Mouse (Mus musculus) C2C12 (cell line): ENCODE results near the gene Catsper4. TPM values are rescaled to one million over a fixed set of nuclear protein-coding genes. Genes with fewer than 3 reads are reported as not detected.

Source experiments
- H3K27me3 ChIP-seq: one replicate; pipeline ENCODE4 v1.6.1; 2011; ENCODE audit not compliant: control insufficient read depth, insufficient read depth, insufficient read length
- H3K36me3 ChIP-seq: one replicate; pipeline ENCODE4 v1.6.1; 2011; ENCODE audit not compliant: control insufficient read depth, insufficient read depth
- H3K4me3 ChIP-seq: one replicate; pipeline ENCODE4 v1.5.1; 2011; ENCODE audit warnings: mild to moderate bottlenecking, control low read depth; ENCODE audit not compliant: poor library complexity, insufficient read depth, severe bottlenecking
- H3K79me2 ChIP-seq: one replicate; pipeline ENCODE4 v1.6.1; 2011; ENCODE audit not compliant: control insufficient read depth, insufficient read depth
- H3K79me3 ChIP-seq: one replicate; pipeline ENCODE4 v1.6.1; 2011; ENCODE audit warnings: low read depth, control low read depth
- H3ac ChIP-seq: one replicate; pipeline ENCODE3; 2011; ENCODE audit warnings: low read depth; ENCODE audit not compliant: control insufficient read depth, insufficient read length
- CEBPB ChIP-seq: IDR thresholded peaks from one replicate; pipeline ENCODE4 v1.6.1; 2011; ENCODE audit warnings: low read depth, mild to moderate bottlenecking, control low read depth, moderate library complexity
- CTCF ChIP-seq: IDR thresholded peaks from one replicate; pipeline ENCODE4 v1.5.1; 2011; ENCODE audit not compliant: control insufficient read depth, insufficient read depth, insufficient read length
- FOSL1 ChIP-seq: IDR thresholded peaks from one replicate; pipeline ENCODE4 v1.8.0; 2011; ENCODE audit warnings: mild to moderate bottlenecking, low read length; ENCODE audit not compliant: poor library complexity, insufficient read depth, severe bottlenecking
- MAX ChIP-seq: IDR thresholded peaks from one replicate; pipeline ENCODE4 v1.6.1; 2011; ENCODE audit warnings: mild to moderate bottlenecking, control low read depth
- MYOD1 ChIP-seq: IDR thresholded peaks from one replicate; pipeline ENCODE4 v1.6.1; 2011; ENCODE audit warnings: low read depth; ENCODE audit not compliant: control insufficient read depth, insufficient read length
- MYOG ChIP-seq: IDR thresholded peaks from one replicate; pipeline ENCODE4 v1.6.1; 2011; ENCODE audit not compliant: control insufficient read depth, insufficient read length; ENCODE audit errors: extremely low read depth
- USF1 ChIP-seq: IDR thresholded peaks from one replicate; pipeline ENCODE4 v1.6.1; 2011; ENCODE audit warnings: low read depth, mild to moderate bottlenecking, control low read depth, moderate library complexity
- polyA plus RNA-seq: library from polyadenylated mRNA; unstranded; fragments of >200 nt; fragmentation: generic; extraction: Trizol; gene quantifications from one replicate; pipeline ENCODE4 v1.2.1, GENCODE M21; 2012; ENCODE audit warnings: missing spikeins

Gene Catsper4
- polyA plus RNA-seq, 1 experiment: not detected

GRCm38 (mm10) chr4:134265860-134266585 lies 38.8 kb upstream of the Catsper4 start:
- Histone ChIP-seq H3ac (no peak overlapping the region), H3K27me3 (peaks cover 2% of the 10 kb centered on the region), H3K79me3 (no peaks in the 10 kb centered on the region), H3K79me2 (no peaks in the 10 kb centered on the region), H3K4me3 (no peak overlapping the region), H3K36me3 (no peaks in the 10 kb centered on the region)
- TF ChIP-seq MYOD1 (no peak), CEBPB (no peak), USF1 (no peak), MYOG (no peak), CTCF (no peak), FOSL1 (no peak), MAX (no peak)

- H3ac ChIP-seq: no peak overlapping the region
- H3K36me3 ChIP-seq: no peaks in the 10 kb centered on the region
- H3K79me2 ChIP-seq: no peaks in the 10 kb centered on the region
- TF ChIP-seq MYOG: no peak
- TF ChIP-seq CTCF: peak; percentile 57
- TF ChIP-seq MAX: no peak
- H3K79me3 ChIP-seq: no peaks in the 10 kb centered on the region
- no peak overlapping the region for H3K4me3 ChIP-seq
- H3K27me3 ChIP-seq: peaks cover 3% of the 10 kb centered on the region
Measured at GRCm38 (mm10) chr4:134263191-134263590, 36.0 kb upstream of the Catsper4 start.

DNA sequence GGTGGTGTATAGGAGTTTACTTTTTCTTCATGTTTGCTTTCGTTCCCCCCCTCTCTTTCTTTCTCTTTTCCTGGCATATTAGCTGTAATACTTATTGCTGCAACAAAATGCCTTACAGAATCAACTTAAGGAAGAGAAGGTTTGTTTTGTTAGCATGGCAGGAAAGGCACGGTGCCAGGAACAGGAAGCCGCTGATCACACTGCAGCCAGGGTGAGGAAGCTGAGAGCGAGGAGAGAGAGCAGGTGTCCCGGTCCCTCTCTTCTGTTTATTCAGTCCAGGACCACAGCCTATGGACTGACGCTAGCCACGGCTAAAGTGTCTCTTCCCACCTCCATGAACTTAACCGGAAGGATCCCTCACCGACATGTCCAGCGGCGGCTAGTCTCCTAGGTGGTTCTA lies 31.2 kb upstream of the Catsper4 start:
- H3ac ChIP-seq: no peak overlapping the region
- TF ChIP-seq CEBPB: no peak
- TF ChIP-seq USF1: no peak
- no peak for TF ChIP-seq MYOD1
- TF ChIP-seq CTCF: no peak
- no peak for TF ChIP-seq MAX

GRCm38 (mm10) chr4:134257198-134258009 lies 30.2 kb upstream of the Catsper4 start:
- H3ac ChIP-seq: no peak overlapping the region
- TF ChIP-seq MYOD1 (no peak), MYOG (no peak), MAX (no peak), USF1 (no peak), CTCF (no peak), FOSL1 (no peak), CEBPB (no peak)
- peaks cover 30% of the 10 kb centered on the region for H3K27me3 ChIP-seq

More for the DNA sequence above, 31.2 kb upstream of the Catsper4 start:
- Histone ChIP-seq H3K36me3 (no peaks in the 10 kb centered on the region), H3K79me2 (no peaks in the 10 kb centered on the region), H3K4me3 (no peak overlapping the region), H3K79me3 (no peaks in the 10 kb centered on the region), H3K27me3 (peaks cover 20% of the 10 kb centered on the region)

GRCm38 (mm10) chr4:134256407-134257197 lies 29.4 kb upstream of the Catsper4 start:
- H3ac ChIP-seq: no peak overlapping the region
- H3K79me2 ChIP-seq: no peaks in the 10 kb centered on the region
- no peak for TF ChIP-seq FOSL1
- no peak for TF ChIP-seq CTCF
- no peak for TF ChIP-seq MYOG
- no peak for TF ChIP-seq USF1
- no peak for TF ChIP-seq CEBPB
- no peak for TF ChIP-seq MAX
- TF ChIP-seq MYOD1: no peak
- H3K4me3 ChIP-seq: no peak overlapping the region
- H3K36me3 ChIP-seq: no peaks in the 10 kb centered on the region
- peaks cover 38% of the 10 kb centered on the region for H3K27me3 ChIP-seq
- H3K79me3 ChIP-seq: no peaks in the 10 kb centered on the region

More at GRCm38 (mm10) chr4:134257198-134258009, 30.2 kb upstream of the Catsper4 start:
- H3K36me3 ChIP-seq: no peaks in the 10 kb centered on the region
- no peak overlapping the region for H3K4me3 ChIP-seq
- no peaks in the 10 kb centered on the region for H3K79me3 ChIP-seq
- no peaks in the 10 kb centered on the region for H3K79me2 ChIP-seq
